Mouse (Mus musculus): ENCODE measurements at regions not wholly inside any gene's neighbourhood (a gene's known extent, or its start where the extent isn't known, plus 50 kb on each side); places are given as distances from the start of the nearest gene placed in this dataset.

DNA sequence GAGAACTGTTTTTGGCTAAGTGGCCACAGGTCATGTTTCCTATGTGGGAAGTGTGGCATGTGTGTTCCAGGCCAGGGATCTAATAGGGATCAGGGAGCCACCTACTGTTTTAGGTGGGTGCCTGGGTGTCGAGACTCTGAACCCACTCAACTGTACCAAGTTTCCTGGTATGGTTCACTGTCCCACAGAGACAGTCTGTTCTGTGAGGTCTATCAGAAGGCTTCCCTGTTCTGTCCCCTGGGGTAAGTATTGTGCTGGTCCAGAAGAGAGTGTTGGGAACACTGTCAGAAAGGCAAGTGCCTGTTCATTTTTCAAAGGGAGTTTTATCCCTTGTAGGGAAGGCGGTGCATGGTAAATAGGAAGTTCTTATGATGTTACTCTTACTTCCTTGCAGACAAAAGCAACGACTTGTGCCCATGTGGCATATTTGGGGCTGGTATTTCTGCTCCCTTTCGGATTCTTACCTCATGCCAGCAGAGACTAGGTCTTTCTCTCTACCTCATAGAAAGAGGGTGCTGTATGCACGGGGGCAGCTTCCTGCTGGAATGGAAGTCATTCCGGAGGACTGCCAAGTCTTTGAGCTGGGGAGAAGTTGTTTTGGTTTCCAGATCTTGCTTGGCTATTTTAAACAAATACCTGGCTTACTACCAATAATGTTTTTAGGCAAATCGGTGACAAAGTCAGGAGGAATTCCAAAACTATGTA is 377.7 kb upstream of the Mmadhc start:
- peaks cover 4% of the 10 kb centered on the region; the same call in 1 of the 2 replicates for H3K4me1 ChIP-seq (ENCODE audit: control insufficient read depth, insufficient read depth, low read length)
- ATAC-seq (ENCODE audit: low FRiP score, low read depth): no peak
- H3K4me2 ChIP-seq (replicated peaks; ENCODE audit: low read depth, low read length, severe bottlenecking): no peak overlapping the region
- H3K4me3 ChIP-seq (replicated peaks; ENCODE audit: low read length): no peak overlapping the region
- H3K27me3 ChIP-seq (ENCODE audit: control insufficient read depth, insufficient read depth, low read length): no peaks in the 10 kb centered on the region
- no peak overlapping the region for H3K27ac ChIP-seq (replicated peaks; ENCODE audit: low read depth, low read length)
- no peak for TF ChIP-seq POLR2A (IDR thresholded peaks at IDR 0.05; ENCODE audit: borderline replicate concordance, extremely low read depth, insufficient read depth, insufficient read length)
- no peak overlapping the region for H3K9ac ChIP-seq (ENCODE audit: low read depth, low read length, severe bottlenecking)
- H3K36me3 ChIP-seq (ENCODE audit: control insufficient read depth, insufficient read depth, low read length): no peaks in the 10 kb centered on the region
- 82% methylated on average over 7 of the region's 7 CpGs for WGBS
- H3K9me3 ChIP-seq (ENCODE audit: control insufficient read depth, low read length): no peaks in the 10 kb centered on the region
- no peak for DNase-seq (ENCODE audit: low spot score)

DNA sequence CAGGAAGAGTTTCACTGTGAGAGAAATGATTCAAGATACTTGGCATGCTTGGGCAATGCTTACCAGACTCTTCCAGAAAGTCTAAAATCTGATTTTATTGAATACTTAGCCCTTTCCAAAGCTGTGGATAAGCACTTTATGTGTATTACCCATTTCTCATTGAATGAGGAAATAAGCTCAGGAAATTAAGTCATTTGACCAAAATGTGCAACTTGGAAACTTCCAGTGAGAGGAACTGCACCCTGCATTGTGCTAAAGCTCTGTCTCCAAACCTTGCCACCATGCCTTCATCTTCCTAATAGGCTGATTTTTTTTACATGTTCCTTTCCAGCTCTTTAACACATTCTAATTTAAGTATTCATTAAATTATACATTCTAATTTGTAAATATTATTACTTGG is 372.7 kb upstream of the Mmadhc start:
- Histone ChIP-seq H3K4me1 (ENCODE audit: control insufficient read depth, insufficient read depth, low read length) (peaks cover 4% of the 10 kb centered on the region; the same call in 1 of the 2 replicates), H3K9me3 (ENCODE audit: control insufficient read depth, low read length) (no peaks in the 10 kb centered on the region), H3K4me2 (replicated peaks; ENCODE audit: low read depth, low read length, severe bottlenecking) (no peak overlapping the region), H3K36me3 (ENCODE audit: control insufficient read depth, insufficient read depth, low read length) (no peaks in the 10 kb centered on the region), H3K9ac (ENCODE audit: low read depth, low read length, severe bottlenecking) (no peak overlapping the region), H3K27ac (replicated peaks; ENCODE audit: low read depth, low read length) (no peak overlapping the region), H3K27me3 (ENCODE audit: control insufficient read depth, insufficient read depth, low read length) (no peaks in the 10 kb centered on the region), H3K4me3 (replicated peaks; ENCODE audit: low read length) (no peak overlapping the region)
- no peak for ATAC-seq (ENCODE audit: low FRiP score, low read depth)
- no peak for DNase-seq (ENCODE audit: low spot score)
- no peak for TF ChIP-seq POLR2A (IDR thresholded peaks at IDR 0.05; ENCODE audit: borderline replicate concordance, extremely low read depth, insufficient read depth, insufficient read length)

DNA sequence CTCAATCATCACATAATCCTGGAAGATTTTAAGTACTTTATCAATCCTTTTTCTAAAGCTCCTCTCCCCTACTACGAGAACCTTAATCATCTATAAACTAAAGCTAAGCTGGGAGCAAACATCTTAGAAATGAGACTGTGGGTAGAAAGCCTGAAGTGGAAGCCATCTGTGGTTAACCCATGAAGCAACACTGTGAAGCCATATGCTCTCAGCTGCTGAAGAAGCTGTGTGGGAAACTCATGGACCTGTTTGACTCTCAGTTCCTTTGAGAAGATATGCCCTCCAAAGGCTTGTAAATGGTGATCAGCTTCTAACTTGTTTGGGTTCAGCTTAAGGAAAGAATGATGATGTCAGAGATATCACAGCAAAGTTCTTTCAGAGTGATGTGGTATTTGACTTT is 372.2 kb upstream of the Mmadhc start:
- Histone ChIP-seq H3K36me3 (ENCODE audit: control insufficient read depth, insufficient read depth, low read length) (no peaks in the 10 kb centered on the region), H3K4me3 (replicated peaks; ENCODE audit: low read length) (no peak overlapping the region), H3K27ac (replicated peaks; ENCODE audit: low read depth, low read length) (no peak overlapping the region), H3K27me3 (ENCODE audit: control insufficient read depth, insufficient read depth, low read length) (no peaks in the 10 kb centered on the region), H3K4me2 (replicated peaks; ENCODE audit: low read depth, low read length, severe bottlenecking) (no peak overlapping the region), H3K4me1 (ENCODE audit: control insufficient read depth, insufficient read depth, low read length) (peaks cover 4% of the 10 kb centered on the region; the same call in 1 of the 2 replicates), H3K9ac (ENCODE audit: low read depth, low read length, severe bottlenecking) (no peak overlapping the region), H3K9me3 (ENCODE audit: control insufficient read depth, low read length) (no peaks in the 10 kb centered on the region)
- TF ChIP-seq POLR2A (IDR thresholded peaks at IDR 0.05; ENCODE audit: borderline replicate concordance, extremely low read depth, insufficient read depth, insufficient read length): no peak
- ATAC-seq (ENCODE audit: low FRiP score, low read depth) (no peak), DNase-seq (ENCODE audit: low spot score) (no peak)
- 52% methylated on average over 1 of the region's 1 CpGs for WGBS

DNA sequence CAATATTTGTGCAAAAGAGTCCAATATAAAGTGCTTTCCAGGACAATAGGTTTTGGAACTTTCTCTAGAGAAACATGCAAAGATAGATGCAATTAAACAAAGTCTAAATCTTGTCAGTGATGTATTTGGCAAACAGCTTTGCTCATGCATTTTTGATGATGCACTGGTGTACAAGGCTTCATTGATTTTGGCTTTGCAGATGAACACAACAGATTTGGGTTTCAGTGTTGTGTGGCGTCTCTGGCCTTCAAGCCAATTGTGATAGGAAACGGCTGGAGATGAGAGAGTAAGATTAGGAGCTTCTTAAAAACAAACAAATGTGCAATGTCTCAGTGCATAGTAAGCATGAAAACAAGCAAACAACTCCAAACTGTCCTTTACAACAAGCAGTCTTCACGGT is 370.6 kb upstream of the Mmadhc start:
- H3K27me3 ChIP-seq (ENCODE audit: control insufficient read depth, insufficient read depth, low read length): no peaks in the 10 kb centered on the region
- H3K36me3 ChIP-seq (ENCODE audit: control insufficient read depth, insufficient read depth, low read length): no peaks in the 10 kb centered on the region
- WGBS: 57% methylated on average over 3 of the region's 3 CpGs
- H3K9me3 ChIP-seq (ENCODE audit: control insufficient read depth, low read length): no peaks in the 10 kb centered on the region
- H3K27ac ChIP-seq (replicated peaks; ENCODE audit: low read depth, low read length): no peak overlapping the region
- TF ChIP-seq POLR2A (IDR thresholded peaks at IDR 0.05; ENCODE audit: borderline replicate concordance, extremely low read depth, insufficient read depth, insufficient read length): no peak
- H3K4me3 ChIP-seq (replicated peaks; ENCODE audit: low read length): no peak overlapping the region
- H3K4me1 ChIP-seq (ENCODE audit: control insufficient read depth, insufficient read depth, low read length): peaks cover 4% of the 10 kb centered on the region; the same call in 1 of the 2 replicates
- no peak for DNase-seq (ENCODE audit: low spot score)
- H3K4me2 ChIP-seq (replicated peaks; ENCODE audit: low read depth, low read length, severe bottlenecking): no peak overlapping the region
- no peak for ATAC-seq (ENCODE audit: low FRiP score, low read depth)
- no peak overlapping the region for H3K9ac ChIP-seq (ENCODE audit: low read depth, low read length, severe bottlenecking)

DNA sequence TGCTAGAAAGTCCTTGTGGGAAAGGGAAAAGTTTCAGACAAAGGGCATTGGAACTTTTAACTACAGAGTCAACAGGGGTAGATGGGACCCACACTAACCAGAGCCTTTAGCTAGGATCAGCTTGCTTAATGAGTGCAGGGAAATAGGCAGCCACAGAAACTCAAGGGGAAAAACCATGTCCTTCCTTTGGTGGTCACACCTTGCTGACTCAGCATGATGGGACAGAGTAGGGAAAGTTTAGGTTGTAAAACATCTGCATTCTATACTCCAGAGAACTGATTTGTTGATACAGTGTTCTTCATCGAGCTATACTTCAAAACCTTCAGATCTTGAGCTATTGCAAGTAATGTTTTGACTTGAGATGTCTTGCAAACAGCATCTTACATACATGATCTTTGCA is 365.9 kb upstream of the Mmadhc start:
- no peak overlapping the region for H3K27ac ChIP-seq (replicated peaks; ENCODE audit: low read depth, low read length)
- DNase-seq (ENCODE audit: low spot score) (no peak), ATAC-seq (ENCODE audit: low FRiP score, low read depth) (no peak)
- H3K9ac ChIP-seq (ENCODE audit: low read depth, low read length, severe bottlenecking): no peak overlapping the region
- H3K4me1 ChIP-seq (ENCODE audit: control insufficient read depth, insufficient read depth, low read length): peaks cover 4% of the 10 kb centered on the region
- no peak overlapping the region for H3K4me3 ChIP-seq (replicated peaks; ENCODE audit: low read length)
- TF ChIP-seq POLR2A (IDR thresholded peaks at IDR 0.05; ENCODE audit: borderline replicate concordance, extremely low read depth, insufficient read depth, insufficient read length): no peak
- H3K36me3 ChIP-seq (ENCODE audit: control insufficient read depth, insufficient read depth, low read length): no peaks in the 10 kb centered on the region
- no peaks in the 10 kb centered on the region for H3K9me3 ChIP-seq (ENCODE audit: control insufficient read depth, low read length)
- no peaks in the 10 kb centered on the region for H3K27me3 ChIP-seq (ENCODE audit: control insufficient read depth, insufficient read depth, low read length)
- no peak overlapping the region for H3K4me2 ChIP-seq (replicated peaks; ENCODE audit: low read depth, low read length, severe bottlenecking)
- 86% methylated on average over 1 of the region's 1 CpGs for WGBS
